Mouse (Mus musculus): ENCODE results near the gene Il27ra.
"Not testable (repeated sequence)": the region's sequence is repeated elsewhere in the genome, so short reads cannot be mapped to it uniquely, and the experiment has no call there.

Il27ra gene

GRCm38 (mm10) chr8:84015833-84016232 lies 26.6 kb downstream of the Il27ra start:
- DNase-seq = no peak

- DNase-seq = no peak
Observed at GRCm38 (mm10) chr8:84012499-84013165, 29.8 kb downstream of the Il27ra start.

DNA sequence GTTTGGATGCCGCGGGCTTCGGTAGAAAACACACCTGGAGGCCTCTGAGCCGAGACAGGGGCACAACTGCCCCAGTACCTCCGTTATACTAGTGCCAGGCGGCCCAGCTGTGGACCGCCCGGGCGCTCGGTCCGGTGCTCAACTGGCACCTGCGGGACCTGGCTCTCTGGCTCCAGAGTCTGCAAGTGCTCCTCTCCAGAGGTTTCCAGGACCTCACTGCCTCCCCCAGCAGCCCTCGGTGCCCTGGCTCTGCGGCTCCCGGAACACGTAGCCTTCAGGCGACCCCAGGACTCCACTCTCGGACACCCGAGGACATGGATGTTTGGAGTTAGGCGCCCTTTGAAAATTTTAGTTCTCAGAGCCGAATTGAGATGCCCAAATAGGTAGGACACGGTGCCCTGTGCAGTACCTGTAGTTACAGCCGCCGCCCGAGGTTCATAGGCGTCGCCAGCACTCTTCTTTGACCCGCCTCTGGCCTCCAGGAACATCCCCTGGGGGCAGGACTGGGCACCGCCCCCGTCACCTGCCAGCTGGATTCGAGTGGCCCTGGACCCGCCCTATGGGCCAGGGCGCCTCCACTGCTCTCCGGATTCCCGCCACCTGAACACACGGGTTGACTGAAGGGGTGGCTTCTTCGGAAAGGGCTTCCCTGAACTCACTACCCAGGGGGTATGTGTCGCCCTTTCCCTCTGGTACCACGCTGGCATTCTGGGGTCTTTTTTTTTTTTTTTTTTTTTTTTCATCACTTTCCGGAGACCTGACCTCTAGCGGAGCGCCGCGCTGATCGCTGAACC lies 30.5 kb downstream of the Il27ra start, which contains the start of gene 2210011C24Rik:
2210011C24Rik (minus strand) TSS at position 467 of the 794 bp plus-strand sequence.
- DNase-seq = peak; percentile 44 to 45

DNA sequence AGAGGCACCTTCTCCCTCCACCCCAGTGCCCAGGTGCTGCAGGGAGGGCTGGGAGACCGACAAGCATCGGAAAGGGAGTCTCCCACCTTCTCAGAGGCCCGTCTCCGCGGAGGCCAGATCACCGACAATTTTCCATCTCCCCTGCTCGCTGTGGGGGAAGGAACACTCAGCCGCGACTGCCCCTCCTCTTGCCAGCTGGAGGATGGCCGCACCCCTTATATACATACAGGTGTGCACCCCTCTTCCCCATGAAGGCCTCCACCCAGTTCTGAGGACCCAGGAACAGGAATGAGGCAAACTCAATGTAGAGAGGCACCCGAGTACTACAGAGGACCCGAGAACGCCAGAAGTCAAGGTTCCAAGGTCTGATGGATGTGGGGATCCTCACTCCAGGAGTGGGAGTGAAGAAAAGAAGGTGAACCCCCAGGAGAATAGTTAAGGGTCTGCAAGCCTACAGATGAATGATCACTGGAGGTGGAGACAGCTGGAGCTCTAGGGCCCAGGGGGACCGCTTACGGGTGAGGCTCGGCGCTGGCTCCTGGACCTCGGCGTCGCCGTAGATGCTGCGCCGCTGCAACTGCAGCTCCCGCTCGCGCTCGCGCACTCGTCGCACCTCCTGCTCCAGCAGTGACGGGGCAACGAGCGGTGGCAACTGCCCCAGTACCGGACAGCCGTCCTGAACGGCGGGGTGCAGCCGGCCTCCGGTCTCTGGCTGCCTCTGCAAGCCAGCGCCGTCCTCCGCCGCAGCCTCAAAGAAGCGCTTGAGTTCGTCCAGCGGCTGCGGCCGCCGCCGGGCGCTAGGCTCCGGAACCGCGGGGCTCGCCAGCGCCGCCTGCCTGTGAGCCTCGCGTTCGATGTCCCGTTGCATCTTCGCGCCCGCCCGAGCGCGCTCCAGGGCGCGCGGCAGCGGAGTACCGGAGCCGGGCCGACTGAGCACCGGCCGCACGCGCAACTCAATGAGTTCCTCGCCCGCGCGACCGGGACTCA lies 31.5 kb downstream of the Il27ra start:
- peak; percentile 73 to 80 for DNase-seq

- peak; percentile 89 for DNase-seq
Observed at GRCm38 (mm10) chr8:84009876-84010275, 32.5 kb downstream of the Il27ra start.

DNA sequence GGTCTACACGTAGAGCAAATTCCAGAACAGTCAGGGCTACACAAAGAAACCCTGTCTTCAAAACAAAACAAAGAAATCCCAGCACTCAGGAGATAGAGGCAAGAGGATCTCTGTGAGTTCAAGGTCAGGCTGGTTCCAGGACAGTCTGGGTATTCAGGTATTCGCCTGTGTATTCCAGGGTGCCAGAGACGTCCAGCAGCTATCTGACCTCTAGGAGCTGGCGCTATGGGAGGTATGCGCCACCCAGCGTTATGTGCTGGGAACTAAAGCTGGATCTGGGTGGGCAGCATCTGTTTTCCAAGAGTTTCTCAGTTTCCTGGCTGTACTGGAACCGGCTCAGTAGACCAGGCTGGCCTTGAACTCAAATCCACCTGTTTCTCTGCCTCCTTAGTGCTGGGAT lies 34.0 kb downstream of the Il27ra start:
- no peak for DNase-seq

DNA sequence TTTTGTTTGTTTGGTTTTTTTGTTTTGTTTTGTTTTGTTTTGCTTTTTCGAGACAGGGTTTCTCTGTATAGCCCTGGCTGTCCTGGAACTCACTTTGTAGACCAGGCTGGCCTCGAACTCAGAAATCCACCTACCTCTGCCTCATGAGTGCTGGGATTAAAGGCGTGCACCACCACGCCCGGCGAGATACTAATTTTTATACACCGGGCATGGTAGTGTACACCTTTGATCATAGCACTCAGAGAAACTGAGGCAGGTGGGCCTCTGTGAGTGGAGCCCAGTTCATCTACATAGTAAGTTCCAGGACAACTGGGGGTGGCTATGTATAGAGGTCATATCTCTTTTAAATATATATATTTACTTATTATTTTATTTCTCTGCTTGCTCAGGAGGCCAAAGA lies 36.9 kb downstream of the Il27ra start:
- DNase-seq = not testable (repeated sequence)

- DNase-seq = peak; percentile 98
Observed at GRCm38 (mm10) chr8:84004533-84005201, 37.7 kb downstream of the Il27ra start.

GRCm38 (mm10) chr8:84003612-84004246 lies 38.7 kb downstream of the Il27ra start:
- DNase-seq = no peak

- no peak for DNase-seq
Observed at GRCm38 (mm10) chr8:84002957-84003611, 39.3 kb downstream of the Il27ra start.

DNA sequence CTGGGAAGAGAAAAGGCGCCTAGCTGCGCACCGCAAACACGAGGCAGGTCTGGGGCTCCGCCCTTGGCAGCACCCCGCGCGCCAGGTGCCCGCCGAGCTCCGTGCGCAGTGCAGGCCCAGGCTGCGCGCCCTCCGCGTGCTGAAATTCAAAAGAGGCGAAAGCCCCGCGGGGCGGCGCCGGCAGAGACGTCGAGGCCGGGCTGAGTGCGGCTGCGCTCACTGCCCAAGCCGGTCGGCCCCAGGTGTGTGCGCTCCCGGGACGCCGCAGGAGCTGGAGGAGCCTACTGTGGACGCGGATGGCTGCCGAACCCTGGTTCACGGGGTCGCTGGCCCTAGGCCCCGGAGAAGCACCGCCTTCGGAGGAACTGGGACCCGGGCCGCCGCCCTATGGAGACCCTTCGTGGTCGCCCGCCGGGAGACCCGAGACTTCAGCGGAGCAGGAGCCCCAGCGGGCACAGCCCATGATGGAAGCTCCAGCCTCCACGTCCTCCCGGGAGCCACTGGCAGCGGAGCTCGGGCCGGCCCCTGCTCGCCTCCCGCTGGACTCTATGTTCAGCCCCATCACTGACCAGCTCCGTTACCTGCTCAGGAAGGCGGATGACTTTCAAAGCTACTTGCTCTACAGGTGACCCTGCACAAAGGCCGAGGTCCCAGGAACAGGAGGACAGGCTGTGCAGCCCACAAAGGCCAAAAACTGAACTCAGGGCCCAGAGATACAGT lies 40.9 kb downstream of the Il27ra start, which contains the start of gene 1700067K01Rik:
1700067K01Rik (plus strand) TSS at position 222 of the 720 bp plus-strand sequence.
- no peak for DNase-seq

DNA sequence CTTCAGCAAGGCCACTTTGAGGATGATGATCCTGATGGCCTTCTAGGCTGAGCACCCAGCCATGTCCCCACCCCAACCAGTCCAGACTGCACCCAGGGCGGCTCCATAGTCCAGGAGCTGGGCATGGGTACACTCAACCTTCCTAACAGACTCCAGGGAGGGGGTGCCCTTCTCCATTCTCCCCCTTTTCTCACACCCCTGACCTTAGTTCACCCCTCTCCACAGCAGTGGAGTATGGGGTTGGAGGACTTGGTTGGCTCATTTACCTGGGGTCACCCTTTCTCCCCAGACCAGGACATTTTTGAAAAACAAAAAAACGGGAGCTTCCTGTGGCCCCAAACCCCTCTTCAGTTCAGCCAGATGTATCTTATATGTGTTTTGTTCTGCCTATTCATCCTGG lies 42.6 kb downstream of the Il27ra start:
- no peak for DNase-seq

DNA sequence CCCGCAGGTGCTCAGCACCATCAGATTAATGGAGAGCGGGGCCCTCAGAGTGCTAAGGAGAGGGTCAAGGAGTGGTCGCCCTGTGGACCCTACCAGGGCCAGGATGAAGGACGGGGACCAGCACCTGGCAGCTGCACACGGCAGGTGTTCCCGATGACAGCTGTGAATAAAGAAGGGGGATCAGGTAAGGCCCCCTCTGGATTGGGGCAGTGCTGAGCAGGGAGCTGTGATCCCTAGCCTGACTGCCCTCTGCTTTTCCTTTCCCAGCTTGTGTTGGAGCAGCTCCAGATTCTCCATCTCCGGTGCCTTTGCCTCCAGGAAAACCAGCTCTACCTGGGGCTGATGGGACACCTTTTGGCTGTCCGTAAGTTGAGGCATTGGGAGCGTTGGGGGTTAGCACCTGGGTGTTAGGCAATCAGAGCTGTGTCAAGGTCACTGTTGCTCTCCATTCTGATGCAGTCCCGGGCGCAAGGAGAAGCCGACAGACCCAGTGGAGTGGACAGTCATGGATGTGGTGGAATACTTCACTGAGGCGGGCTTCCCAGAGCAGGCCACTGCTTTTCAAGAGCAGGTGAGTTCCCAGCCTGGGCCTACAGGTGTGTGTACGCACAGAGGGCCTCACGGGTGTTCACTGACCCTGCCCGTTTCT lies 43.2 kb downstream of the Il27ra start:
- DNase-seq = no peak

DNA sequence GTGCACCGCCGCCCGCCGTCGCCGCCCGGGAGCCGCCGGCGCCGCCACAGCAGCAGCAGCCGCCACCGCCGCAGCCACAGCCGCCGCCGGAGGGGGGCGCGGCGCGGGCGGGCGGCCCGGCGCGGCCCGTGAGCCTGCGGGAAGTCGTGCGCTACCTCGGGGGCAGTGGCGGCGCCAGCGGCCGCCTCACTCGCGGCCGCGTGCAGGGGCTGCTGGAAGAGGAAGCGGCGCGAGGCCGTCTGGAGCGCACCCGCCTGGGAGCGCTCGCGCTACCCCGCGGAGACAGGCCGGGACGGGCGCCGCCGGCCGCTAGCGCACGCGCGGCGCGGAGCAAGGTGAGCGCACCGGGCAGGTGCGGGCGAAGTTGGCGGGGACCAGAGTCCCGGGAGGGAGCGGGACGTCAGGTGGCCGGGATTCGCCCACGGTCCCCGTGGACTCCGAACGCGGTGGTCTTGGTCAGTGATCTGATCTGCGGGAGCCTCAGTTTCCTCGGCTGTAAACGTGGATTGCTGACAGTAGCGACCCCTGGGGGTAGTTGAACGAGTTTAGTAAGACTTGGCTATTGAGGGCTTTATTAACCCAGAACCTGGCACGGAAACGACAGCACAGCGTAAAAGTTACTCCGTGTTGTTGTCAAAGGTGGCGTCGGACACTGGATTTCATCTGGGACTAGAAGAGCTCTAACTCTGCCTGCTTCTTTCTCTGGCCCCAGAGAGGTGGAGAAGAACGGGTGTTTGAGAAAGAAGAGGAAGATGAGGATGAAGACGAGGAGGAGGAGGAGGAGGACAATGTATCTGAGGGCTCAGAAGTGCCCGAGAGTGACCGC lies 43.9 kb downstream of the Il27ra start:
- DNase-seq = peak; percentile 76 to 79

GRCm38 (mm10) chr8:83997511-83998141 lies 44.8 kb downstream of the Il27ra start, which contains the start of gene Samd1:
Gene Samd1, plus strand, starts transcription at chr8:83997672.
- peak; percentile 56 to 59 for DNase-seq

GRCm38 (mm10) chr8:83996567-83997505 lies 45.6 kb downstream of the Il27ra start:
- DNase-seq = peak; percentile 70 to 72

DNA sequence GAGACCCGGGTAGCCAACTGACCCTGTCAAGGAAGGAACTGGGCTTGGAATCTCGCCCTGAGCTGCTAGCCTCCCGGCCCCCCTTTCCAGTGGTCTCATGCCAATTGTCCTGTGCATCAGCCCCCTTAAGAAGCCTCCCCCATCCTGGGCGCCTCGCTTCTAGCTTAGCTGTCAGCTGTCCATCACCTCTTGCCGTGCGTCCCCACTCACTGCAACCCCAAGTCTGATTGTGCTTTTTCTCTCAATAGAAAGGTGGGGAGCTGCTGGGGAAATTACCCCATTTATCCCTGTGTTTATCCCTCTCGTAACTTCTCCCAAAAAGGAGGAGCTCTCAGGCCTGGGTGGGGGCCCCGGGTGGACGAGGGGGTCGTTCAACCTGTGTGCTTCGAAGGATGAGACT lies 46.4 kb downstream of the Il27ra start:
- no peak for DNase-seq
